In genomic region chr19:6975537-6976521, GRCm38 (mm10) we compare ENCODE assay signal across 8 mouse cellular contexts. TPM values are rescaled to one million over a fixed set of nuclear protein-coding genes. Genes with fewer than 3 reads are reported as not detected.
DNase-seq lines count a peak whose midpoint lies in the region; ATAC-seq and TF ChIP-seq lines count a peak whose summit lies in the region.

TSS of gene Plcb3 (minus strand) at chr19:6976470.

- DNase-seq in spleen, adult 2 months (ENCODE audit: low read depth in 1 of 2, low spot score in 2 of 2): peak; percentile 25 to 45
- no peak for DNase-seq in spleen, postnatal 14 days (ENCODE audit: low spot score in 2 of 2)
- peak; percentile 82 for DNase-seq in embryo, embryonic 11 days
- no peak for DNase-seq in heart, adult 8-10 months (ENCODE audit: low spot score)
- DNase-seq in liver, embryonic 11.5 days (ENCODE audit: low spot score): peak; percentile 71
- peak; percentile 85 to 93 for DNase-seq in thymus, adult 18-20 months

- WGBS in spleen, adult 2 months: under 1% methylated on average over 16 of the region's 16 CpGs
- WGBS in kidney, embryonic 14.5 days: under 1% methylated on average over 16 of the region's 16 CpGs
- under 1% methylated on average over 16 of the region's 16 CpGs for WGBS in liver, embryonic 11.5 days

- H3K27me3 ChIP-seq in spleen, adult 2 months (ENCODE audit: control insufficient read depth, insufficient read depth, low read length): no peaks in the 10 kb centered on the region
- H3K27me3 ChIP-seq in kidney, embryonic 14.5 days (ENCODE audit: control insufficient read depth, insufficient read depth, low read length): no peaks in the 10 kb centered on the region
- H3K27me3 ChIP-seq in liver, embryonic 11.5 days (replicated peaks; ENCODE audit: control insufficient read depth, insufficient read depth, low read length): no peaks in the 10 kb centered on the region

- TF ChIP-seq CTCF in spleen, adult 2 months (IDR thresholded peaks at IDR 0.05; ENCODE audit: extremely low read depth, insufficient read depth, insufficient read length, insufficient replicate concordance): 0 out of 2 replicates have a peak, but pooled peaks have one; percentile 20

- H3K9ac ChIP-seq in kidney, embryonic 14.5 days (ENCODE audit: low read depth, low read length): peak within 1 kb of the TSS; percentile 87
- H3K9ac ChIP-seq in liver, embryonic 11.5 days (ENCODE audit: low read depth, low read length): peak within 1 kb of the TSS; percentile 90

- peak within 1 kb of the TSS; percentile 91 for H3K4me2 ChIP-seq in kidney, embryonic 14.5 days (replicated peaks; ENCODE audit: low read depth, low read length)
- H3K4me2 ChIP-seq in liver, embryonic 11.5 days: peak within 1 kb of the TSS; percentile 98

- no peak for TF ChIP-seq POLR2A in spleen, adult 2 months (IDR thresholded peaks at IDR 0.05; ENCODE audit: low read depth, low read length)

- peaks cover 4% of the 10 kb centered on the region; the same call in 1 of the 2 replicates for H3K36me3 ChIP-seq in spleen, adult 2 months (ENCODE audit: control insufficient read depth, insufficient read depth, low read length)
- H3K36me3 ChIP-seq in kidney, embryonic 14.5 days (ENCODE audit: control insufficient read depth, insufficient read depth, low read length): peaks cover 20% of the 10 kb centered on the region
- peaks cover 17% of the 10 kb centered on the region for H3K36me3 ChIP-seq in liver, embryonic 11.5 days (ENCODE audit: control insufficient read depth, insufficient read depth, low read length)

- H3K9me3 ChIP-seq in kidney, embryonic 14.5 days (ENCODE audit: control insufficient read depth, low read length): no peaks in the 10 kb centered on the region
- no peaks in the 10 kb centered on the region for H3K9me3 ChIP-seq in liver, embryonic 11.5 days (ENCODE audit: control insufficient read depth, low read length)

- H3K27ac ChIP-seq in spleen, adult 2 months (ENCODE audit: insufficient read depth, low read length): peak within 1 kb of the TSS; percentile 65
- H3K27ac ChIP-seq in kidney, embryonic 14.5 days (ENCODE audit: low read depth, low read length): peak within 1 kb of the TSS; percentile 91
- peak within 1 kb of the TSS; percentile 89 for H3K27ac ChIP-seq in liver, embryonic 11.5 days (ENCODE audit: low read depth, low read length)

- peak within 1 kb of the TSS; percentile 65 for H3K4me3 ChIP-seq in spleen, adult 2 months (ENCODE audit: extremely low read depth, insufficient read depth, insufficient read length)
- peak within 1 kb of the TSS; percentile 82 for H3K4me3 ChIP-seq in kidney, embryonic 14.5 days (ENCODE audit: low read length)
- H3K4me3 ChIP-seq in liver, embryonic 11.5 days (ENCODE audit: low read depth, low read length): peak within 1 kb of the TSS; percentile 85

- ATAC-seq in kidney, embryonic 14.5 days (ENCODE audit: low FRiP score, low TSS enrichment): no peak
- no peak for ATAC-seq in liver, embryonic 11.5 days (replicated peaks; ENCODE audit: low FRiP score)
- no peak for ATAC-seq in monocyte, adult 5-6 weeks (replicated peaks; ENCODE audit: insufficient number of reproducible peaks, low FRiP score, low TSS enrichment, poor library complexity, severe bottlenecking)

- H3K4me1 ChIP-seq in spleen, adult 2 months (ENCODE audit: control insufficient read depth, insufficient read depth, insufficient read length): peaks cover 18% of the 10 kb centered on the region
- H3K4me1 ChIP-seq in kidney, embryonic 14.5 days (ENCODE audit: control insufficient read depth, insufficient read depth, low read length): peaks cover 42% of the 10 kb centered on the region
- H3K4me1 ChIP-seq in liver, embryonic 11.5 days (replicated peaks; ENCODE audit: control insufficient read depth, insufficient read depth, low read length): peaks cover 51% of the 10 kb centered on the region

RNA-seq across cellular contexts. Expression of gene Plcb3, which starts in this region (rescaled TPM):
- 31.5 and 31.7 TPM in 2 replicates for polyA plus RNA-seq in spleen, adult 2 months (2012; rRNA removed)
- total RNA-seq in heart, adult 8-10 months (2022): 10 to 100 TPM; 15.6 to 16.2 (median 15.6) TPM
- polyA plus RNA-seq in kidney, embryonic 14.5 days (2014; fragmentation: Nextera tagmentation; extraction: Ambion mirVana): 24.4 and 38.9 TPM in 2 replicates
- polyA plus RNA-seq in liver, embryonic 11.5 days (2014; fragmentation: Nextera tagmentation; extraction: Ambion mirVana): 20.6 and 23.4 TPM in 2 replicates
- 9.2 to 17.4 TPM (median 15.8 TPM) in 3 replicates for total RNA-seq in monocyte, adult 5-6 weeks (2017)

Comparison
In these comparisons a context has a peak if more than half of its experiments do, and no peak if none do; other contexts are left out.
1. DNase-seq: peak in spleen, adult 2 months (2 of 2), embryo, embryonic 11 days (single experiment), liver, embryonic 11.5 days (single experiment) and thymus, adult 18-20 months (2 of 2); none in spleen, postnatal 14 days (0 of 2) and heart, adult 8-10 months (single experiment).
2. Peak in every context shown above with its lines, with median percentiles within 50 percentile points of each other: H3K27ac ChIP-seq and H3K4me3 ChIP-seq.